Mouse (Mus musculus): ENCODE data around the gene Wwox. TPM values are rescaled to one million over a fixed set of nuclear protein-coding genes. Genes with fewer than 3 reads are reported as not detected.

Wwox gene
- polyA plus RNA-seq, 1 experiment from 2014 or later = 14.0 TPM

DNA sequence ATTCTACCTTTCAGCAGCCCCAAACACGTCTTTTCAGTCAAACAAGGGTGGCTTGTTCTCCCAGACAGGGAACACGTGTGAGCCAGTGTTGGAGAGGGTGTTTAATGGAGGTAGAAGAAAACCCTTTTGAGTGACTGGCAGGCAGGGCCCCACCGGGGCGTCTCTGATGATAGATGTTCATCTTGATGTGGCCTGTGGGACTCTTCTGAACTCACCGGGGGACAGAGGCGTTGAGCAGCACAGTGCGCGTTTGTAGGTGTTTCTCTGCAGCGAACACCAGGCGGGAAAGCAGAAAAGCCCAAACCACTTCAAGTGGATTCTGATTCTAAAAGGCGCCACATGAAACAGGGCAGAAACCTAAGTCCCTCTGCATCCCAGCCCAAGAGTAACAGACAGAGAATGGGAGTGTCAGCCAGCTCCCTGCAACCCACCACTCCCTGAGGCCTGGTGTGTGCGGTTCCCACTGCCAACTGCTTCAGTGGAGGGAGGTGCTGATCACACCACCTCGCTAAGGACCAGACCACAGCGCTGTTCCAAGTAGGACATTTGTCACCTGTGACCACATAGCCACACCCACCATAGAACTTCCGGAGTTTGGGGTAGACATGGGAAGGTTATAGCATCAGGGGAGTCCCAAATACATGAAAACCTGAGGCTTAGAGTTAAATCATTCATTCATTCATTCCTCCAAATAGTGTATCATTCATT lies 960.7 kb downstream of the Wwox start:
- H3K27ac ChIP-seq (replicated peaks) = no peak overlapping the region
- no peaks in the 10 kb centered on the region for H3K4me1 ChIP-seq
- 84% methylated on average over 15 of the region's 15 CpGs for WGBS
- no peaks in the 10 kb centered on the region for H3K27me3 ChIP-seq
- no peak overlapping the region for H3K4me2 ChIP-seq (replicated peaks)
- H3K36me3 ChIP-seq = no peaks in the 10 kb centered on the region
- H3K9ac ChIP-seq (replicated peaks) = no peak overlapping the region
- H3K9me3 ChIP-seq = no peaks in the 10 kb centered on the region
- no peak for ATAC-seq (ENCODE audit: low FRiP score, low read depth)
- no peak overlapping the region for H3K4me3 ChIP-seq

Other genes with a start within 250 kb of the Wwox start
- 18.4 and 18.7 TPM in 2 replicates for gene Vat1l, start 234.0 kb upstream of the Wwox start, polyA plus RNA-seq (2016; fragmentation: Nextera tagmentation; extraction: Ambion mirVana)
- 0.43 TPM in 1 of 2 replicates, not detected in the other for gene Clec3a, start 21.6 kb upstream of the Wwox start, polyA plus RNA-seq (2016; fragmentation: Nextera tagmentation; extraction: Ambion mirVana)